Mouse (Mus musculus) E14TG2a.4 (cell line): ENCODE data around the gene Tma7.

Source experiments
- H3K27me3 ChIP-seq: 2 replicates; pipeline ENCODE4 v1.6.1; 2014; ENCODE audit warnings: low read length, control low read depth; ENCODE audit not compliant: insufficient read depth
- H3K36me3 ChIP-seq: 2 replicates; pipeline ENCODE4 v1.6.1; 2014; ENCODE audit warnings: low read length, control low read depth; ENCODE audit not compliant: insufficient read depth
- H3K4me1 ChIP-seq: replicated peaks from 2 replicates; pipeline ENCODE4 v1.6.1; 2014; ENCODE audit warnings: low read depth, low read length, control low read depth
- H3K4me3 ChIP-seq: replicated peaks from 2 replicates; pipeline ENCODE4 v1.5.1; 2014; ENCODE audit warnings: mild to moderate bottlenecking, low read length
- H3K9me3 ChIP-seq: 2 replicates; pipeline ENCODE4 v1.6.1; 2014; ENCODE audit warnings: low read length, control low read depth
- CTCF ChIP-seq: conservative IDR thresholded peaks from 2 replicates; pipeline ENCODE4 v1.5.1; 2014; ENCODE audit warnings: low read length
- NANOG ChIP-seq: IDR thresholded peaks from 2 replicates; pipeline ENCODE4 v1.6.1; 2014; ENCODE audit warnings: borderline replicate concordance, low read length, mixed read lengths
- POU5F1 ChIP-seq: IDR thresholded peaks from 2 replicates; pipeline ENCODE4 v1.6.1; 2014; ENCODE audit warnings: low read length, borderline replicate concordance

The Tma7 gene

GRCm38 (mm10) chr9:109094553-109095136, 12.3 kb upstream of the Tma7 start:
- Histone ChIP-seq H3K4me3 (peak overlapping the region; percentile 87), H3K36me3 (peaks cover 33% of the 10 kb centered on the region), H3K4me1 (peaks cover 83% of the 10 kb centered on the region), H3K9me3 (no peaks in the 10 kb centered on the region), H3K27me3 (no peaks in the 10 kb centered on the region)
- TF ChIP-seq CTCF, result no peak
- no peak for TF ChIP-seq NANOG
- TF ChIP-seq POU5F1, result no peak

- TF ChIP-seq POU5F1 (no peak), NANOG (no peak), CTCF (no peak)
- Histone ChIP-seq H3K27me3 (no peaks in the 10 kb centered on the region), H3K4me3 (peak overlapping the region; percentile 87), H3K4me1 (peaks cover 85% of the 10 kb centered on the region), H3K36me3 (peaks cover 33% of the 10 kb centered on the region), H3K9me3 (no peaks in the 10 kb centered on the region)
Measured at GRCm38 (mm10) chr9:109093786-109094552, 11.6 kb upstream of the Tma7 start.

GRCm38 (mm10) chr9:109092799-109093198, 10.4 kb upstream of the Tma7 start:
- no peaks in the 10 kb centered on the region for H3K27me3 ChIP-seq
- peaks cover 82% of the 10 kb centered on the region for H3K4me1 ChIP-seq
- no peaks in the 10 kb centered on the region for H3K9me3 ChIP-seq
- TF ChIP-seq CTCF (no peak), POU5F1 (no peak), NANOG (no peak)
- H3K36me3 ChIP-seq, result peaks cover 36% of the 10 kb centered on the region
- no peak overlapping the region for H3K4me3 ChIP-seq

GRCm38 (mm10) chr9:109091802-109092201, 9.4 kb upstream of the Tma7 start:
- Histone ChIP-seq H3K36me3 (peaks cover 36% of the 10 kb centered on the region), H3K9me3 (no peaks in the 10 kb centered on the region), H3K27me3 (no peaks in the 10 kb centered on the region), H3K4me1 (peaks cover 83% of the 10 kb centered on the region), H3K4me3 (no peak overlapping the region)
- TF ChIP-seq POU5F1, result no peak
- no peak for TF ChIP-seq CTCF
- no peak for TF ChIP-seq NANOG

- Histone ChIP-seq H3K27me3 (no peaks in the 10 kb centered on the region), H3K4me1 (peaks cover 85% of the 10 kb centered on the region), H3K9me3 (no peaks in the 10 kb centered on the region), H3K4me3 (0 out of 2 replicates have a peak overlapping the region, but pooled peaks have one; percentile 45), H3K36me3 (peaks cover 36% of the 10 kb centered on the region)
- no peak for TF ChIP-seq NANOG
- TF ChIP-seq CTCF, result no peak
- TF ChIP-seq POU5F1, result no peak
Measured at GRCm38 (mm10) chr9:109090446-109090845, 8.1 kb upstream of the Tma7 start.

- TF ChIP-seq CTCF, result peak; percentile 62
- TF ChIP-seq POU5F1, result no peak
- Histone ChIP-seq H3K4me3 (no peak overlapping the region), H3K4me1 (peaks cover 81% of the 10 kb centered on the region), H3K27me3 (no peaks in the 10 kb centered on the region), H3K36me3 (peaks cover 36% of the 10 kb centered on the region), H3K9me3 (no peaks in the 10 kb centered on the region)
Measured at GRCm38 (mm10) chr9:109087987-109088386, 5.6 kb upstream of the Tma7 start.

GRCm38 (mm10) chr9:109084922-109085321, 2.5 kb upstream of the Tma7 start:
- Histone ChIP-seq H3K36me3 (peaks cover 22% of the 10 kb centered on the region), H3K9me3 (no peaks in the 10 kb centered on the region), H3K4me3 (no peak overlapping the region), H3K4me1 (peaks cover 72% of the 10 kb centered on the region), H3K27me3 (no peaks in the 10 kb centered on the region)
- TF ChIP-seq POU5F1 (no peak), NANOG (no peak), CTCF (peak; percentile 42)

GRCm38 (mm10) chr9:109081749-109082123, 651 bp downstream of the Tma7 start:
- H3K36me3 ChIP-seq, result peaks cover 30% of the 10 kb centered on the region
- peaks cover 46% of the 10 kb centered on the region for H3K4me1 ChIP-seq
- no peaks in the 10 kb centered on the region for H3K9me3 ChIP-seq
- H3K4me3 ChIP-seq, result peak overlapping the region; percentile 89
- TF ChIP-seq CTCF, result no peak
- H3K27me3 ChIP-seq, result no peaks in the 10 kb centered on the region

GRCm38 (mm10) chr9:109080516-109080915, 1.9 kb downstream of the Tma7 start:
- Histone ChIP-seq H3K9me3 (no peaks in the 10 kb centered on the region), H3K4me3 (no peak overlapping the region), H3K36me3 (peaks cover 30% of the 10 kb centered on the region), H3K4me1 (peaks cover 35% of the 10 kb centered on the region), H3K27me3 (no peaks in the 10 kb centered on the region)
- TF ChIP-seq NANOG (no peak), CTCF (no peak), POU5F1 (no peak)
